Mouse (Mus musculus): ENCODE results near the gene Slc9b2. TPM values are rescaled to one million over a fixed set of nuclear protein-coding genes. Genes with fewer than 3 reads are reported as not detected.
A peak's percentile ranks its signal among the peaks of the same experiment; 100 is the strongest.

Slc9b2 gene
- polyA plus RNA-seq, 1 experiment = 0.29 TPM

- H3K4me3 ChIP-seq = no peak overlapping the region
- no peak for TF ChIP-seq MYOD1 (IDR thresholded peaks at IDR 0.05; ENCODE audit: control insufficient read depth in 1 of 3, insufficient read length in 2 of 3, low read depth in 2 of 3)
- TF ChIP-seq REST (IDR thresholded peaks at IDR 0.05; ENCODE audit: insufficient read depth, insufficient read length) = no peak
- TF ChIP-seq TCF12 (IDR thresholded peaks at IDR 0.05; ENCODE audit: insufficient read depth, poor library complexity, severe bottlenecking) = no peak
- no peak for TF ChIP-seq MAX (IDR thresholded peaks at IDR 0.05; ENCODE audit: low read depth)
- TF ChIP-seq USF1 (IDR thresholded peaks at IDR 0.05; ENCODE audit: low read depth) = no peak
- no peak for TF ChIP-seq TCF3 (IDR thresholded peaks at IDR 0.05; ENCODE audit: insufficient read length, low read depth)
- TF ChIP-seq POLR2AphosphoS2 (IDR thresholded peaks at IDR 0.05; ENCODE audit: insufficient read length, low read depth) = no peak
- TF ChIP-seq CEBPB (IDR thresholded peaks at IDR 0.05; ENCODE audit: insufficient read depth, poor library complexity, severe bottlenecking) = no peak
- TF ChIP-seq POLR2A (IDR thresholded peaks at IDR 0.05; ENCODE audit: insufficient read length, low read depth) = no peak
- TF ChIP-seq MYOG (IDR thresholded peaks at IDR 0.05; ENCODE audit: control insufficient read depth in 1 of 3, insufficient read depth in 1 of 3, insufficient read length in 2 of 3, low read depth in 2 of 3) = no peak
- no peak for TF ChIP-seq E2F4 (IDR thresholded peaks at IDR 0.05; ENCODE audit: insufficient read depth)
- TF ChIP-seq SRF (IDR thresholded peaks at IDR 0.05; ENCODE audit: control insufficient read depth, insufficient read length, low read depth) = no peak
- no peaks in the 10 kb centered on the region for H3K27me3 ChIP-seq (ENCODE audit: control insufficient read depth, insufficient read depth, insufficient read length)
- H3K36me3 ChIP-seq (ENCODE audit: control insufficient read depth, insufficient read depth) = peaks cover 11% of the 10 kb centered on the region
- H3K79me2 ChIP-seq (ENCODE audit: control insufficient read depth, insufficient read depth) = no peaks in the 10 kb centered on the region
- no peak overlapping the region for H3ac ChIP-seq (ENCODE audit: control insufficient read depth, insufficient read length)
- no peak overlapping the region for H3K4me2 ChIP-seq (ENCODE audit: low read depth)
These were observed 34.9 kb upstream of the Slc9b2 start for GRCm38 (mm10) chr3:135272627-135273026.

DNA sequence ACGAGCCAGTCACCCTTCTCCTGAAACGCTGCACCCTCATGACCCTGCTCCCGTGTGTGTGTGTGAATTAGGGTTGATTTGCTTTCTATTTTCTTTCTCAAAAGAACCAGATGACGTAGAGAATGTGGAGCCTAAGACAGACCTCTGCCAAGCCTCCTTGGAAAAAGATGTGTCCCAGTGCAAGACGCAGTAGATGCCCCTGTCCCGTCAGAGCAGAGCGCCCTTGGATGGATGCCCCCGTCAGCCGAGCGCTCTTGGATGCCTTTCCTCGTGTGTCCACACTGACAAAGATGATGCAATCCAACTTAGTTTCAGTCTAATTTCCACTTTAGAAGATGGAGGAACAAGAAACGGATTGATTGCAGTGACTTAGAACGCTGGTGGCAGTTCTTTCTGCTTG, 34.5 kb upstream of the Slc9b2 start:
- Histone ChIP-seq H3ac (ENCODE audit: control insufficient read depth, insufficient read length) (no peak overlapping the region), H3K4me3 (no peak overlapping the region), H3K36me3 (ENCODE audit: control insufficient read depth, insufficient read depth) (peaks cover 11% of the 10 kb centered on the region), H3K4me2 (ENCODE audit: low read depth) (no peak overlapping the region), H3K79me2 (ENCODE audit: control insufficient read depth, insufficient read depth) (no peaks in the 10 kb centered on the region), H3K27me3 (ENCODE audit: control insufficient read depth, insufficient read depth, insufficient read length) (no peaks in the 10 kb centered on the region)
- TF ChIP-seq POLR2AphosphoS2 (IDR thresholded peaks at IDR 0.05; ENCODE audit: insufficient read length, low read depth) = no peak
- TF ChIP-seq POLR2A (IDR thresholded peaks at IDR 0.05; ENCODE audit: insufficient read length, low read depth) = no peak
- TF ChIP-seq USF1 (IDR thresholded peaks at IDR 0.05; ENCODE audit: low read depth) = no peak
- no peak for TF ChIP-seq E2F4 (IDR thresholded peaks at IDR 0.05; ENCODE audit: insufficient read depth)
- TF ChIP-seq MYOD1 (IDR thresholded peaks at IDR 0.05; ENCODE audit: control insufficient read depth in 1 of 3, insufficient read length in 2 of 3, low read depth in 2 of 3) = no peak
- TF ChIP-seq SRF (IDR thresholded peaks at IDR 0.05; ENCODE audit: control insufficient read depth, insufficient read length, low read depth) = no peak
- no peak for TF ChIP-seq TCF3 (IDR thresholded peaks at IDR 0.05; ENCODE audit: insufficient read length, low read depth)
- TF ChIP-seq CEBPB (IDR thresholded peaks at IDR 0.05; ENCODE audit: insufficient read depth, poor library complexity, severe bottlenecking) = no peak
- no peak for TF ChIP-seq MYOG (IDR thresholded peaks at IDR 0.05; ENCODE audit: control insufficient read depth in 1 of 3, insufficient read depth in 1 of 3, insufficient read length in 2 of 3, low read depth in 2 of 3)
- no peak for TF ChIP-seq REST (IDR thresholded peaks at IDR 0.05; ENCODE audit: insufficient read depth, insufficient read length)
- no peak for TF ChIP-seq MAX (IDR thresholded peaks at IDR 0.05; ENCODE audit: low read depth)
- no peak for TF ChIP-seq TCF12 (IDR thresholded peaks at IDR 0.05; ENCODE audit: insufficient read depth, poor library complexity, severe bottlenecking)

- H3K4me3 ChIP-seq = no peak overlapping the region
- no peaks in the 10 kb centered on the region for H3K79me2 ChIP-seq (ENCODE audit: control insufficient read depth, insufficient read depth)
- TF ChIP-seq USF1 (IDR thresholded peaks at IDR 0.05; ENCODE audit: low read depth) = no peak
- no peak for TF ChIP-seq E2F4 (IDR thresholded peaks at IDR 0.05; ENCODE audit: insufficient read depth)
- TF ChIP-seq TCF3 (IDR thresholded peaks at IDR 0.05; ENCODE audit: insufficient read length, low read depth) = no peak
- TF ChIP-seq MAX (IDR thresholded peaks at IDR 0.05; ENCODE audit: low read depth) = no peak
- no peak for TF ChIP-seq POLR2A (IDR thresholded peaks at IDR 0.05; ENCODE audit: insufficient read length, low read depth)
- TF ChIP-seq SRF (IDR thresholded peaks at IDR 0.05; ENCODE audit: control insufficient read depth, insufficient read length, low read depth) = no peak
- TF ChIP-seq REST (IDR thresholded peaks at IDR 0.05; ENCODE audit: insufficient read depth, insufficient read length) = no peak
- TF ChIP-seq MYOG (IDR thresholded peaks at IDR 0.05; ENCODE audit: control insufficient read depth in 1 of 3, insufficient read depth in 1 of 3, insufficient read length in 2 of 3, low read depth in 2 of 3) = no peak
- no peak for TF ChIP-seq TCF12 (IDR thresholded peaks at IDR 0.05; ENCODE audit: insufficient read depth, poor library complexity, severe bottlenecking)
- no peak for TF ChIP-seq POLR2AphosphoS2 (IDR thresholded peaks at IDR 0.05; ENCODE audit: insufficient read length, low read depth)
- no peak for TF ChIP-seq MYOD1 (IDR thresholded peaks at IDR 0.05; ENCODE audit: control insufficient read depth in 1 of 3, insufficient read length in 2 of 3, low read depth in 2 of 3)
- TF ChIP-seq CEBPB (IDR thresholded peaks at IDR 0.05; ENCODE audit: insufficient read depth, poor library complexity, severe bottlenecking) = no peak
- H3K4me2 ChIP-seq (ENCODE audit: low read depth) = no peak overlapping the region
- H3K36me3 ChIP-seq (ENCODE audit: control insufficient read depth, insufficient read depth) = no peaks in the 10 kb centered on the region
- H3K27me3 ChIP-seq (ENCODE audit: control insufficient read depth, insufficient read depth, insufficient read length) = no peaks in the 10 kb centered on the region
- H3ac ChIP-seq (ENCODE audit: control insufficient read depth, insufficient read length) = no peak overlapping the region
These were observed 27.3 kb upstream of the Slc9b2 start for GRCm38 (mm10) chr3:135280160-135280559.

DNA sequence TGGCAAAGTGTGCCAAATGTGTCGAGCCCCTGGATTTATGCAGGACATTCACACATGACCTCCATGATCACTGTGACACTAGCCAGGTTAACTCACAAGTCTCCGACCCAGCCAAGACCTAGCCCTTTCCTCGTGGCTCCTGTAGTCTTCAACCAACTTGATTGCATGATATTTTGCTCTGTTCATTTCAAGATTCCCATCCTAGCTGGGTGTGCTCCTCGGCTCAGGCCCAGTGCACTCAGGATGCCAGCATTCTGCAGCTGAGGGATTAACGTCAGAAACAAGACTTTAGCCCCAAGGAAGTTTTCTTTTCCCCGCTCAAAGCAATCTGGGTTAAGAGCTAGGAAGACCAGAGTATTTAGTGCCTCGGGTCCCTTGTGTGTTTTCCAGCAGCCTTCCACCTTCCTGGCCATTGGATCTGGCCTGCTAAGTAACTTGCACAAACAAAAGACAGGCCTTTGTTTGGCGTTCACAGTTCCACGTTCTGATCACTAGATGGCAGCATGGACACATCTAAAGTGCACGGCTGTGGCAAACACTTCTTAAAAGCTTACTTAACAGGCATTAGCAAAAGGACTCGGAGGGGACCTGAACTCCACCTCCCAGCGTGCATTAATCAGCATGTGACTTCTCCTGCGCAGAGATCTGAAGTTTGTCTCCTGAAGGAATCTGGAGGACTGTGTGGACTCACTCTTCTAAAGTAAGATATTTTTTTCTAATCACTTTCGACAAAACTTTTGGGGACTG, 26.7 kb upstream of the Slc9b2 start, which contains the start of gene Bdh2:
Bdh2 (plus strand) TSS at position 553 of the 747 bp plus-strand sequence.
- peak within 1 kb of the TSS; percentile 74 for H3K4me2 ChIP-seq (ENCODE audit: low read depth)
- no peak within 1 kb of the TSS for H3K4me3 ChIP-seq
- H3K79me2 ChIP-seq (ENCODE audit: control insufficient read depth, insufficient read depth) = no peaks in the 10 kb centered on the region
- TF ChIP-seq USF1 (IDR thresholded peaks at IDR 0.05; ENCODE audit: low read depth) (peak; percentile 59), MAX (IDR thresholded peaks at IDR 0.05; ENCODE audit: low read depth) (no peak), CEBPB (IDR thresholded peaks at IDR 0.05; ENCODE audit: insufficient read depth, poor library complexity, severe bottlenecking) (no peak), E2F4 (IDR thresholded peaks at IDR 0.05; ENCODE audit: insufficient read depth) (no peak)
- no peaks in the 10 kb centered on the region for H3K36me3 ChIP-seq (ENCODE audit: control insufficient read depth, insufficient read depth)
- H3ac ChIP-seq (ENCODE audit: control insufficient read depth, insufficient read length) = no peak within 1 kb of the TSS
- H3K27me3 ChIP-seq (ENCODE audit: control insufficient read depth, insufficient read depth, insufficient read length) = no peaks in the 10 kb centered on the region
